Mouse (Mus musculus) forebrain, embryonic 12.5 days (tissue): ENCODE measurements around the gene Stat5b. TPM values are rescaled to one million over a fixed set of nuclear protein-coding genes. Genes with fewer than 3 reads are reported as not detected.

ENCODE experiments used
- ATAC-seq: fragments of 200-750 bp; cut with Nextera tagmentation; 2 replicates; pipeline ENCODE4 v1.8.0; 2017; ENCODE audit warnings: moderate TSS enrichment; ENCODE audit not compliant: low FRiP score
- H3K27ac ChIP-seq: fragments of 300-500 bp; sonication (generic); 2 replicates; pipeline ENCODE4 v1.5.1; 2016; ENCODE audit warnings: mild to moderate bottlenecking
- H3K27me3 ChIP-seq: fragments of 300-500 bp; sonication (generic); 2 replicates; pipeline ENCODE4 v1.6.1; 2016; ENCODE audit warnings: mild to moderate bottlenecking
- H3K36me3 ChIP-seq: fragments of 300-500 bp; sonication (generic); replicated peaks from 2 replicates; pipeline ENCODE4 v1.6.1; 2016; ENCODE audit warnings: mild to moderate bottlenecking
- H3K4me1 ChIP-seq: fragments of 300-500 bp; sonication (generic); 2 replicates; pipeline ENCODE4 v1.6.1; 2016
- H3K4me2 ChIP-seq: fragments of 300-500 bp; sonication (generic); 2 replicates; pipeline ENCODE4 v1.6.1; 2016; ENCODE audit warnings: mild to moderate bottlenecking, moderate library complexity
- H3K4me3 ChIP-seq: fragments of 300-500 bp; sonication (generic); replicated peaks from 2 replicates; pipeline ENCODE4 v1.5.1; 2016; ENCODE audit warnings: mild to moderate bottlenecking
- H3K9ac ChIP-seq: fragments of 300-500 bp; sonication (generic); 2 replicates; pipeline ENCODE4 v1.6.1; 2016; ENCODE audit warnings: mild to moderate bottlenecking
- H3K9me3 ChIP-seq: fragments of 300-500 bp; sonication (generic); 2 replicates; pipeline ENCODE4 v1.6.1; 2016
- WGBS: fragments of 180-500 bp; shearing (Covaris S2); methylation state at CpG from one replicate; pipeline ENCODE4 v1.1.7; 2016; 5-methylcytosine and 5-hydroxymethylcytosine counted together
- polyA plus RNA-seq: library from polyadenylated mRNA; unstranded; fragments of >200 nt; fragmentation: Nextera tagmentation; extraction: Ambion mirVana; gene quantifications from 2 replicates; pipeline ENCODE4 v1.2.1, GENCODE M21; 2016

Stat5b gene
- polyA plus RNA-seq, 1 experiment from 2014 or later = 16.6 TPM

- H3K36me3 ChIP-seq = no peaks in the 10 kb centered on the region
- peaks cover 22% of the 10 kb centered on the region for H3K4me1 ChIP-seq
- no peak for ATAC-seq
- H3K4me2 ChIP-seq = peak overlapping the region; percentile 80
- H3K9ac ChIP-seq = no peak overlapping the region
- H3K27ac ChIP-seq = no peak overlapping the region
- 66% methylated on average over 6 of the region's 6 CpGs for WGBS
- H3K9me3 ChIP-seq = no peaks in the 10 kb centered on the region
- peaks cover 24% of the 10 kb centered on the region; the same call in 1 of the 2 replicates for H3K27me3 ChIP-seq
- H3K4me3 ChIP-seq = peak overlapping the region; percentile 80
Observed at GRCm38 (mm10) chr11:100848789-100849379, 1.6 kb downstream of the Stat5b start.

GRCm38 (mm10) chr11:100848080-100848479 lies 2.4 kb downstream of the Stat5b start:
- no peaks in the 10 kb centered on the region for H3K36me3 ChIP-seq
- H3K4me2 ChIP-seq = no peak overlapping the region; the same call in 1 of the 2 replicates
- peaks cover 18% of the 10 kb centered on the region; the same call in 1 of the 2 replicates for H3K27me3 ChIP-seq
- 84% methylated on average over 4 of the region's 4 CpGs for WGBS
- H3K4me1 ChIP-seq = peaks cover 22% of the 10 kb centered on the region
- H3K27ac ChIP-seq = no peak overlapping the region
- no peaks in the 10 kb centered on the region for H3K9me3 ChIP-seq
- no peak overlapping the region for H3K4me3 ChIP-seq
- no peak overlapping the region for H3K9ac ChIP-seq
- ATAC-seq = no peak

GRCm38 (mm10) chr11:100847572-100847971 lies 3.0 kb downstream of the Stat5b start:
- 96% methylated on average over 4 of the region's 4 CpGs for WGBS
- peaks cover 22% of the 10 kb centered on the region for H3K4me1 ChIP-seq
- ATAC-seq = no peak
- H3K36me3 ChIP-seq = no peaks in the 10 kb centered on the region
- H3K9ac ChIP-seq = no peak overlapping the region
- no peak overlapping the region for H3K27ac ChIP-seq
- H3K27me3 ChIP-seq = peaks cover 13% of the 10 kb centered on the region; the same call in 1 of the 2 replicates
- H3K4me2 ChIP-seq = no peak overlapping the region
- H3K9me3 ChIP-seq = no peaks in the 10 kb centered on the region
- no peak overlapping the region for H3K4me3 ChIP-seq

- ATAC-seq = no peak
- Histone ChIP-seq H3K4me1 (peaks cover 14% of the 10 kb centered on the region), H3K27ac (no peak overlapping the region), H3K27me3 (0 out of 2 replicates have a peak, but pooled peaks cover 6% of the 10 kb centered on the region), H3K9ac (no peak overlapping the region), H3K9me3 (no peaks in the 10 kb centered on the region), H3K36me3 (no peaks in the 10 kb centered on the region), H3K4me2 (no peak overlapping the region), H3K4me3 (no peak overlapping the region)
- 90% methylated on average over 6 of the region's 6 CpGs for WGBS
Observed at GRCm38 (mm10) chr11:100845793-100846192, 4.7 kb downstream of the Stat5b start.

GRCm38 (mm10) chr11:100844121-100844520 lies 6.4 kb downstream of the Stat5b start:
- no peak overlapping the region for H3K4me2 ChIP-seq
- H3K4me3 ChIP-seq = no peak overlapping the region
- no peak overlapping the region for H3K9ac ChIP-seq
- H3K4me1 ChIP-seq = peaks cover 5% of the 10 kb centered on the region
- 0 out of 2 replicates have a peak, but pooled peaks cover 5% of the 10 kb centered on the region for H3K27me3 ChIP-seq
- H3K27ac ChIP-seq = no peak overlapping the region
- no peaks in the 10 kb centered on the region for H3K36me3 ChIP-seq
- WGBS = 92% methylated on average over 4 of the region's 4 CpGs
- ATAC-seq = no peak
- H3K9me3 ChIP-seq = no peaks in the 10 kb centered on the region

GRCm38 (mm10) chr11:100843070-100843669 lies 7.4 kb downstream of the Stat5b start:
- no peak for ATAC-seq
- H3K27me3 ChIP-seq = no peaks in the 10 kb centered on the region
- WGBS = 95% methylated on average over 8 of the region's 8 CpGs
- no peaks in the 10 kb centered on the region for H3K4me1 ChIP-seq
- no peaks in the 10 kb centered on the region for H3K9me3 ChIP-seq
- no peak overlapping the region for H3K9ac ChIP-seq
- no peaks in the 10 kb centered on the region for H3K36me3 ChIP-seq
- H3K27ac ChIP-seq = no peak overlapping the region
- no peak overlapping the region for H3K4me3 ChIP-seq
- no peak overlapping the region for H3K4me2 ChIP-seq

- 0 out of 2 replicates have a peak, but pooled peaks cover 4% of the 10 kb centered on the region for H3K9me3 ChIP-seq
- no peaks in the 10 kb centered on the region for H3K36me3 ChIP-seq
- H3K27me3 ChIP-seq = no peaks in the 10 kb centered on the region
- 94% methylated on average over 7 of the region's 7 CpGs for WGBS
- H3K4me1 ChIP-seq = no peaks in the 10 kb centered on the region
- H3K4me2 ChIP-seq = no peak overlapping the region
- H3K27ac ChIP-seq = no peak overlapping the region
- no peak overlapping the region for H3K9ac ChIP-seq
- H3K4me3 ChIP-seq = no peak overlapping the region
- no peak for ATAC-seq
Observed at GRCm38 (mm10) chr11:100842025-100842424, 8.5 kb downstream of the Stat5b start.

GRCm38 (mm10) chr11:100840866-100841265 lies 9.7 kb downstream of the Stat5b start:
- no peaks in the 10 kb centered on the region for H3K36me3 ChIP-seq
- H3K9ac ChIP-seq = no peak overlapping the region
- H3K27ac ChIP-seq = no peak overlapping the region
- no peak overlapping the region for H3K4me3 ChIP-seq
- no peaks in the 10 kb centered on the region for H3K27me3 ChIP-seq
- no peak for ATAC-seq
- whole genome bisulfite sequencing = 82% methylated on average over 12 of the region's 12 CpGs
- no peaks in the 10 kb centered on the region for H3K4me1 ChIP-seq
- 0 out of 2 replicates have a peak, but pooled peaks cover 4% of the 10 kb centered on the region for H3K9me3 ChIP-seq
- H3K4me2 ChIP-seq = no peak overlapping the region

- 0 out of 2 replicates have a peak, but pooled peaks cover 4% of the 10 kb centered on the region for H3K9me3 ChIP-seq
- H3K4me2 ChIP-seq = no peak overlapping the region
- H3K27ac ChIP-seq = no peak overlapping the region
- H3K9ac ChIP-seq = no peak overlapping the region
- no peak for ATAC-seq
- H3K4me1 ChIP-seq = no peaks in the 10 kb centered on the region
- H3K36me3 ChIP-seq = no peaks in the 10 kb centered on the region
- no peaks in the 10 kb centered on the region for H3K27me3 ChIP-seq
- WGBS = 83% methylated on average over 8 of the region's 8 CpGs
- H3K4me3 ChIP-seq = no peak overlapping the region
Observed at GRCm38 (mm10) chr11:100839523-100839922, 11.0 kb downstream of the Stat5b start.

GRCm38 (mm10) chr11:100838894-100839293 lies 11.6 kb downstream of the Stat5b start:
- H3K9me3 ChIP-seq = 0 out of 2 replicates have a peak, but pooled peaks cover 4% of the 10 kb centered on the region

GRCm38 (mm10) chr11:100836923-100837702 lies 13.4 kb downstream of the Stat5b start:
- Histone ChIP-seq H3K27me3 (no peaks in the 10 kb centered on the region), H3K27ac (no peak overlapping the region), H3K9me3 (0 out of 2 replicates have a peak, but pooled peaks cover 4% of the 10 kb centered on the region), H3K36me3 (no peaks in the 10 kb centered on the region), H3K9ac (no peak overlapping the region), H3K4me2 (no peak overlapping the region), H3K4me1 (no peaks in the 10 kb centered on the region), H3K4me3 (no peak overlapping the region)
- 83% methylated on average over 9 of the region's 9 CpGs for WGBS
- ATAC-seq = no peak

More at GRCm38 (mm10) chr11:100838894-100839293, 11.6 kb downstream of the Stat5b start:
- H3K4me1 ChIP-seq = no peaks in the 10 kb centered on the region
- H3K27ac ChIP-seq = no peak overlapping the region
- no peaks in the 10 kb centered on the region for H3K27me3 ChIP-seq
- H3K4me3 ChIP-seq = no peak overlapping the region
- no peak overlapping the region for H3K9ac ChIP-seq
- no peak overlapping the region for H3K4me2 ChIP-seq
- no peak for ATAC-seq
- WGBS = 94% methylated on average over 9 of the region's 9 CpGs
- H3K36me3 ChIP-seq = no peaks in the 10 kb centered on the region

GRCm38 (mm10) chr11:100833466-100833865 lies 17.1 kb downstream of the Stat5b start:
- H3K9me3 ChIP-seq = 0 out of 2 replicates have a peak, but pooled peaks cover 4% of the 10 kb centered on the region
- no peaks in the 10 kb centered on the region for H3K27me3 ChIP-seq
- H3K9ac ChIP-seq = no peak overlapping the region
- H3K4me3 ChIP-seq = no peak overlapping the region
- no peaks in the 10 kb centered on the region for H3K36me3 ChIP-seq
- no peak for ATAC-seq
- no peak overlapping the region for H3K27ac ChIP-seq
- peaks cover 15% of the 10 kb centered on the region for H3K4me1 ChIP-seq
- 73% methylated on average over 7 of the region's 7 CpGs for WGBS
- no peak overlapping the region for H3K4me2 ChIP-seq
